In genomic region chr19:46328081-46329030, GRCm38 (mm10) we compare ENCODE assay signal across 8 mouse cellular contexts. TPM values are rescaled to one million over a fixed set of nuclear protein-coding genes. Genes with fewer than 3 reads are reported as not detected.
DNase-seq lines count a peak whose midpoint lies in the region; ATAC-seq lines count a peak whose summit lies in the region.

Gene Fbxl15 (plus strand): TSS chr19:46328184.

- peak within 1 kb of the TSS; percentile 85 for H3K27ac ChIP-seq in brown adipose tissue, adult 24 weeks (replicated peaks; ENCODE audit: low read depth, low read length)
- H3K27ac ChIP-seq in heart, embryonic 14.5 days (replicated peaks in 1 of 2; ENCODE audit: control insufficient read depth in 1 of 2, insufficient read depth in 1 of 2, low read depth in 2 of 2, low read length in 2 of 2), result peak within 1 kb of the TSS; percentile 69 to 81
- peak within 1 kb of the TSS; percentile 91 for H3K27ac ChIP-seq in liver, embryonic 13.5 days
- peak within 1 kb of the TSS; percentile 84 for H3K27ac ChIP-seq in stomach, embryonic 16.5 days (ENCODE audit: low read length)

- WGBS in heart, embryonic 14.5 days, result under 1% methylated on average over 81 of the region's 81 CpGs
- WGBS in liver, embryonic 13.5 days (ENCODE audit: insufficient replicate concordance), result under 1% methylated on average over 81 of the region's 81 CpGs
- under 1% methylated on average over 81 of the region's 81 CpGs for WGBS in stomach, embryonic 16.5 days

- H3K36me3 ChIP-seq in heart, embryonic 14.5 days (ENCODE audit: control insufficient read depth, insufficient read depth, low read length), result peaks cover 25% of the 10 kb centered on the region
- H3K36me3 ChIP-seq in liver, embryonic 13.5 days, result peaks cover 20% of the 10 kb centered on the region
- 0 out of 2 replicates have a peak, but pooled peaks cover 5% of the 10 kb centered on the region for H3K36me3 ChIP-seq in stomach, embryonic 16.5 days (ENCODE audit: control insufficient read depth, insufficient read depth, low read length)

- peak; percentile 94 for DNase-seq in CD4-positive, CD25-positive, alpha-beta regulatory T cell, adult 2 months (ENCODE audit: low read depth, low spot score)
- DNase-seq in fibroblast of lung, adult 2 months (ENCODE audit: low read depth), result peak; percentile 81
- DNase-seq in kidney, postnatal 14 days, result peak; percentile 99
- DNase-seq in liver, embryonic 13.5 days, result peak; percentile 88
- peak; percentile 95 for DNase-seq in neural tube, embryonic 10.5 days (ENCODE audit: extremely low spot score, low spot score)

- H3K4me3 ChIP-seq in brown adipose tissue, adult 24 weeks (ENCODE audit: insufficient read depth, low read depth, low read length), result peak within 1 kb of the TSS; percentile 75
- peak within 1 kb of the TSS; percentile 64 to 73 for H3K4me3 ChIP-seq in heart, embryonic 14.5 days (ENCODE audit: control insufficient read depth in 1 of 2, insufficient read depth in 1 of 2, low read depth in 1 of 2, low read length in 2 of 2)
- H3K4me3 ChIP-seq in liver, embryonic 13.5 days (replicated peaks), result peak within 1 kb of the TSS; percentile 82
- peak within 1 kb of the TSS; percentile 58 for H3K4me3 ChIP-seq in stomach, embryonic 16.5 days (replicated peaks; ENCODE audit: low read length)

- H3K4me2 ChIP-seq in heart, embryonic 14.5 days (ENCODE audit: low read length), result peak within 1 kb of the TSS; percentile 100
- peak within 1 kb of the TSS; percentile 100 for H3K4me2 ChIP-seq in liver, embryonic 13.5 days
- peak within 1 kb of the TSS; percentile 100 for H3K4me2 ChIP-seq in stomach, embryonic 16.5 days (ENCODE audit: low read depth, low read length)

- peak; percentile 86 for ATAC-seq in heart, embryonic 14.5 days (ENCODE audit: insufficient number of reproducible peaks, insufficient read depth, low FRiP score, low read depth)
- ATAC-seq in liver, embryonic 13.5 days (ENCODE audit: low read depth), result peak; percentile 87
- ATAC-seq in stomach, embryonic 16.5 days (ENCODE audit: insufficient read depth, low FRiP score), result peak; percentile 91

- peaks cover 43% of the 10 kb centered on the region for H3K27me3 ChIP-seq in heart, embryonic 14.5 days (ENCODE audit: control insufficient read depth, insufficient read depth, low read length)
- H3K27me3 ChIP-seq in liver, embryonic 13.5 days, result peaks cover 48% of the 10 kb centered on the region
- peaks cover 22% of the 10 kb centered on the region for H3K27me3 ChIP-seq in stomach, embryonic 16.5 days (ENCODE audit: control insufficient read depth, insufficient read depth, low read length)

- H3K9me3 ChIP-seq in heart, embryonic 14.5 days (ENCODE audit: control insufficient read depth, low read length), result no peaks in the 10 kb centered on the region
- H3K9me3 ChIP-seq in liver, embryonic 13.5 days (replicated peaks), result no peaks in the 10 kb centered on the region
- H3K9me3 ChIP-seq in stomach, embryonic 16.5 days (replicated peaks; ENCODE audit: control insufficient read depth, low read length), result no peaks in the 10 kb centered on the region

- H3K9ac ChIP-seq in heart, embryonic 14.5 days (ENCODE audit: low read length), result peak within 1 kb of the TSS; percentile 66
- H3K9ac ChIP-seq in liver, embryonic 13.5 days, result peak within 1 kb of the TSS; percentile 83
- H3K9ac ChIP-seq in stomach, embryonic 16.5 days (ENCODE audit: low read length), result peak within 1 kb of the TSS; percentile 76

- peaks cover 7% of the 10 kb centered on the region; the same call in 1 of the 2 replicates for H3K4me1 ChIP-seq in brown adipose tissue, adult 24 weeks (ENCODE audit: control insufficient read depth, insufficient read depth, insufficient read length, low read length)
- peaks cover 8 to 19% of the 10 kb centered on the region in 2 experiments for H3K4me1 ChIP-seq in heart, embryonic 14.5 days (ENCODE audit: control insufficient read depth in 2 of 2, insufficient read depth in 2 of 2, low read length in 2 of 2)
- H3K4me1 ChIP-seq in liver, embryonic 13.5 days (replicated peaks), result peaks cover 46% of the 10 kb centered on the region
- H3K4me1 ChIP-seq in stomach, embryonic 16.5 days (ENCODE audit: control insufficient read depth, insufficient read depth, low read length), result peaks cover 25% of the 10 kb centered on the region

RNA-seq across cellular contexts. Expression of gene Fbxl15, which starts in this region (rescaled TPM):
- 5.9 and 8.9 TPM in 2 replicates for polyA plus RNA-seq in brown adipose tissue, adult 24 weeks (2012; ENCODE audit: insufficient read depth, insufficient read length, missing spikeins)
- polyA plus RNA-seq in heart, embryonic 14.5 days (2014; fragmentation: Nextera tagmentation; extraction: Ambion mirVana), result 10.4 and 11.8 TPM in 2 replicates
- polyA plus RNA-seq in liver, embryonic 13.5 days (2015; fragmentation: Nextera tagmentation; extraction: Ambion mirVana), result 11.2 and 12.1 TPM in 2 replicates
- 14.1 and 16.0 TPM in 2 replicates for polyA plus RNA-seq in stomach, embryonic 16.5 days (2015; fragmentation: Nextera tagmentation; extraction: Ambion mirVana)

Comparison
In these comparisons a context has a peak if more than half of its experiments do, and no peak if none do; other contexts are left out.
1. Peak in every context shown above with its lines: DNase-seq, ATAC-seq, H3K4me3 ChIP-seq and H3K27ac ChIP-seq.